Mouse (Mus musculus): ENCODE data around the gene Frmd4a.

Frmd4a gene

DNA sequence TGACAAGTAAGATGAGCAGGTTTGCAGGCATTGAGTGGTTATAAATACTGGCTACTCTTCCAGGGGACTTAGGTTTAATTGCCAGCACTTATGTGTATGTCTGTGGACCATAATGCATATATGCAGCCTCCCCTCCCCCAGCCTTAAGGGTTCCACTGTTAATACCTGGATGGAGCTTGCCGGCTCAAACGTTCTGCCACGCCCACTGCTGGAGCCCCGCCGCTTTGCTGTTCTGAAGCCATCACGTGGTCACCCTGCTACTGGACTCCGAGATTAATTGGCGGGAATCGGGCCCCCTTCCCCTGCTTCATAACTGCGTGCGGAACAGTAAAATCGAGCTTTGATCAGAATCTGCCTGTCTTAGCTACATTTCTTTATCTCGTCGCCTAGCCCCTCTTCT, 495.1 kb downstream of the Frmd4a start:
- intact Hi-C loops (cut with DNase I), result no loop called here

- intact Hi-C loops (cut with DNase I), result loop anchor here (5.0 kb wide), 1 partner anchor 41 kb away; no protein-coding TSS in a partner anchor
Measured at GRCm38 (mm10) chr2:4515910-4516309, 498.4 kb downstream of the Frmd4a start.

DNA sequence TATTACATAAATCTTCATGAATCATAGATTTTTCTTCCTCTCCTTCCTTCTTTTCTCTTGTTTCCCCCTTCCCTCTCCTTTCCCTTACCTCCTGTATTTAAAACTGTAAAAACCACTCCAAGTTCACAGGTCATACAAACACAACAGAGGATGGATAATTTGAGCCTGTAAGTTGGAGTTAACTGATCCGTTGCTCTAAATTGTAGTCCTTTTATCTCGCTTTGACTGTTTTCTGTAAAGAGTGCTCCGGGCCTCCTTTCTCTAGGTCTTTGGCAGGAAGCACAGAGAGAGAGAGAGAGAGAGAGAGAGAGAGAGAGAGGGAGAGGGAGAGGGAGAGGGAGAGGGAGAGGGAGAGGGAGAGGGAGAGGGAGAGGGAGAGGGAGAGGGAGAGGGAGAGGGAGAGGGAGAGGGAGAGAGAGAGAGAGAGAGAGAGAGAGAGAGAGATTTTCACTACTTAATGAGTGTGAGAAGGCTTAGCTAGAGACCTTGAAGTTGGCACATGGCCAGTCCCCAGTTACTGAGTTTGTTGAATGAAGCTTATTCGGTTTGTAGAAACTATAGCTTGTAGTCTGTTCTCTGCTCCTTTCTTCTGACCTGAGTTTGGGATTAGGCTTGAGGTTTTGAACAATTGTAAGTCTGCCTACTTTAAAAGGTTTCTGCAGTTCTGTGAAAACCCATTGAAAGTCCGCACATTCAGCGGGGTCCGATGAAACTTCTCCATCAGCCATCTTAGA, 499.5 kb downstream of the Frmd4a start:
- intact Hi-C loops (cut with DNase I), result loop anchor here (5.0 kb wide), 1 partner anchor 40 kb away; no protein-coding TSS in a partner anchor

DNA sequence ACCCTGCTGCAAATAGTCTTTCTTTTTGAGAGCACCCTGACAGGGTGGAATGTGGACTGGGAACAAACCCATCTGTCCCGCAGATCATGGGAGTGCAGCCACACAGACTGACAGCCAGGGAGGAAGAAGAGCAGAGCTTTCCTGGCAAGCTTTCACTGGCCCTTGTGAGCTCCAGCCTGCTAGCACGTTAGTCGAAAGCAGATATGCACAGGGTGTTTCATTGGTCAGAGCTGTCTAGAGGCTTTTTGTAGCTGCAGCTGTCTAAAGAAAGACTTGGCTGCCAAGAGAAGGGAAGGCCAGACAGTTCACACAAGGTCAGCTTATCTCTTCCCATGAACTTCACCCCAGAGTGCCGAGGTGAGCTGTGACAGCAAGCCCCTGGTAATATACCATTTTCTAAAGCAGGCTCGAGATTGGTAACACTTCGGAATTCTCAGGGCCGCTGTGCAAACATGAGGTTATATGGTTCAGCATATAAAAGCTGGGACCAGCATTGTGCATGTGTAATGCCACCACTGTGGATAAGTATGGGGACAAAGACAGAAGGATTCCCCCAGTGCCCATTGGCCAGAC, 500.1 kb downstream of the Frmd4a start:
- intact Hi-C loops (cut with DNase I), result loop anchor here (5.0 kb wide), 1 partner anchor 40 kb away; no protein-coding TSS in a partner anchor

DNA sequence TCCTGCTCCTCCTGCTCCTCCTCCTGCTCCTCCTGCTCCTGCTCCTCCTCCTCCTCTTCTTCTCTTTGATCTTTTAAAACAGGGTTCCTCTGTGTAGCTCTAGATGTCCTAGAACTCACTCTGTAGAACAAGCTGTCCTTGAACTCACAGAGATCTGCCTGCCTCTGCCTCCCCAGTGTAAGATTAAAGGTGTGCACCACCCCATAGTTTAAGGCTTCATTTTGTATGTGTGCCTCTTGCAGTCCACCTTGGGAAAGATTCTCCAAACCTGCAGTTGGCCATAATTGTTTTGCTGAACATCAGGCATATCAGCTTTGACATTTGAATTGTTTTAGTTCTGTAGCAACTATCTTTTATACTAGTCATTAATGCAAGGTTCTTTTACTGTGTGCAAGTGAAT, 501.0 kb downstream of the Frmd4a start:
- intact Hi-C loops (cut with DNase I), result loop anchor here (5.0 kb wide), 1 partner anchor 39 kb away; no protein-coding TSS in a partner anchor

DNA sequence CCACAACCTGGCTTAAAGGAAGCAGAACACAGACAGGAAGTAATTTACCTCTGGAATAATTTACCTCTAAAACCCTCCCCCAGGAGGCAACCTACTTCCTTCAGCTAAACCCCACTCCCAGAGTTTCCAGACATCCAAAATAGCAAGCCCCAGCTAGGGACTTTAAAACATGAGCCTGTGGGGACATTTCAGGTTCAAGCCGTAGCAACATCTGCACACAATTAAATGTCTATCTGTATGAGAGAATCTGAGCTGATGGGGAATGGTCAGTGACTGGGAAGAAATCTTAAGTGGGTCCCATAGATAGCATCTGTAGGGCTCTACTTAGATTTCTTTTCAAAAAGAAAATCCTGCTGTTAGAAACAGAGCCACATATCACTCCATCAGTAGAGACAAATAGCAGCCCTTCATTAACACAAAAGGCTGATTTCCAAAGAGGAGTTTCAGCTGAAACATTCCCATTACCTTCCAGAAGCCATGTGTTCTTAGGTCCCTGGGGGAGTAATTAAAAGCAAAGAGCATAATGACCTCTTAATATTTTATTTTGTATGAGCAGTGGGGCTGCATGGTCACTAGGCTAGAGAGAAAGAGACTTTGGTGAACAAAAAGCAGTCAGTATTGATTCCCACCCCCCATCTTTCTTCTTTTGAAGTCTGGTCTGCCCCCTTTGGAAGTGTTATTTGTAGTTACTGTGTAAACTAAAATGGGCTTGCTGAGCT, 505.4 kb downstream of the Frmd4a start:
- intact Hi-C loops (cut with DNase I), result no loop called here

GRCm38 (mm10) chr2:4527094-4527493, 509.6 kb downstream of the Frmd4a start:
- intact Hi-C loops (cut with DNase I), result no loop called here

GRCm38 (mm10) chr2:4529254-4529729, 511.8 kb downstream of the Frmd4a start:
- intact Hi-C loops (cut with DNase I), result no loop called here

DNA sequence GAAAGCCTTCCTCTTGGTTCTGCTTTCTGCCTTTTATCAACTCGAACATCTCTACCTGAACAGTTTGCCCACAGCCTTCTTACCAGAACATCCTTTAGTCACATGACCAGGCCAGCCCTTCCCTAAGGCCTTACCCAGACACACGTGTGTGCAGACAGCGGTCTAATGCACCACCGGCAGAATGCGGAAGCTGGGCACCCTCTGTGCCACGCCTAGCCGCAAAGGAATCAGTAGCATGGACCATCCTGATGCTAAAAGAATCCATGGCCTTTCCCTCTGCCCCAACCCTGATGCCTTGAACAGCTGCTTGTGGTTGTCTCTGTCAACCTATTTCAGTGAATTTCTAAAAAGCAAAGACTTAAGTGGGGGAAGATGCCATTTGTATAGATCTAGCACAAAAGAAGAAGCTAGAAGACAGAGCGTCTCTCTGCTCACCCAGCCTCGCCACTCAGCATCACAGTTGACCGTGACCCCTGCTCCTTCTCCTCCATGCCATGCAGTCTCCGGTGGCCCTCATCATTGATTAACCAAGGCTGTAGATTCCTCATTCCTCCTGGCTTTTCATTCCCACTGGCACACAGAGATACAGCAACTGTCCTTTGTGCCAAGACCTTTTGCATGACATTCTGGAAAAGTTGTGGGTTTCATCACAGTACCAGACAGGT, 514.1 kb downstream of the Frmd4a start:
- intact Hi-C loops (cut with DNase I), result no loop called here

DNA sequence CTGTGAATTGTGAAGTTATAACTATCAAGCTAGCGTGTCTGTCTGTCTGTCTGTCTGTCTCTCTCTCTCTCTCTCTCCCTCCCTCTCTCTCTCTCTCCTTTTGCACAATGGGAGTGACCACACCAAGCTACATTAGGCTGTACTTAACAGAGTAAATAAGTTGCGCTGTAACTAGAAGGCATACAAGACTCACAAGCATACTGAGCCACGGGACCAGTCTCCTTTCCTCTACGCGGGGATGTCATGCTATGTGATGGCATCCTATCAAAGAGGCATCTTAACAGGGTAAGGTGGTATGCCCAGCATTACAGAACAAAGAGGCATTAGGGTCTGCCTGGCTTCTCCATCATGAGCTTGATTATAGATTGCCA, 514.7 kb downstream of the Frmd4a start:
- intact Hi-C loops (cut with DNase I), result no loop called here

DNA sequence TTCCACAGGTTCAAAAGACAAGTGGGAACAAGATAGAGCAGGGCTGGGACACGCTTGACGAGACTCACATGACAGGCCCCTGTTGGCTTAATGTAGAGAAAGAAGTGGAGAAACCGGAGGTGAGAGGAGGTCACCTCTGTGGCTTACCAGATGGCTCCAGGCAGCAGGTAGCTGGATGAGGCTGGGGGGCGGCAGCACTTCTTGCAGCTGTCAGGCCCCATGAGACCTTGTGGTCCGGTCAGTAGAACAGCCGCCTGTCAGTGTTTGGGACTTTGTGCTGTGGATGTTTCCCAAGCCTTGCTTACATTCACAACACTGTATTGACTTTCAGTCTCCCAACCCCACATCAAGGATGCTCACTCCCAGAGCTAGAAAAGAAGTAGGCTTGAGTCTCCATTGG, 515.4 kb downstream of the Frmd4a start:
- intact Hi-C loops (cut with DNase I), result no loop called here

DNA sequence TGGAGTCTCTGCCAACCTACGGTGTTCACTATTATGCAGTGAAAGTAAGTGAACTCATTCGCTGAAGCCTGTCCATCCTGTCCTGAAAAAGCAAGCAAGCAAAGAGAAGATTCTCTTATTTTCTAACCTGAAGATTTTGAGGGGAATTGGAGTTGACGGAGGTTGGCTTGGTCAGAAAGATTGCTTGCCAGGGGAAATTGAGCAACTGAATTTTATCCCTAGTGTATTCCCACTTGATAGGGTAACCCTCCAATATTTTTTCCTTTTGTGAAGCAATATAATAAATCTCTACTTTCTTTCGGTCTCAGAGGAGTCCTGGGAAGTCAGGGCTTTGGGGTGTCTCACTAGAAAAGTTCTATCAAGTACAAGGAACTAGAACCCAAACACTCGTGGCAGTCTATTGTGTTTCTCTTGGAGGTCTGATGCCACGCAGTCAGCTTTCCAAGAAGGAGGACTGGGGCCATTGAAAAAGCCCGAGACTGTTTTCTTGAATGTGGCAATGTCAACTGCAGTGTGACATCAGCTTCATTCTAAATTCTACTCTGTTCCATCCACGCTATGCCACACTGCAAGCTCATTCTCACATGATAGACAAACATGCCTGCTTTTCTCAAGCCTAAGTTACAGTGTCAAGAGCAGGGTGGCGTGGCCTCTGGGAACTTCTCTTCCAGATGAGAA, 517.8 kb downstream of the Frmd4a start:
- intact Hi-C loops (cut with DNase I), result no loop called here

- intact Hi-C loops (cut with DNase I), result no loop called here
Measured at GRCm38 (mm10) chr2:4541330-4541729, 523.8 kb downstream of the Frmd4a start.

GRCm38 (mm10) chr2:4541844-4542628, 524.5 kb downstream of the Frmd4a start:
- intact Hi-C loops (cut with DNase I), result no loop called here

DNA sequence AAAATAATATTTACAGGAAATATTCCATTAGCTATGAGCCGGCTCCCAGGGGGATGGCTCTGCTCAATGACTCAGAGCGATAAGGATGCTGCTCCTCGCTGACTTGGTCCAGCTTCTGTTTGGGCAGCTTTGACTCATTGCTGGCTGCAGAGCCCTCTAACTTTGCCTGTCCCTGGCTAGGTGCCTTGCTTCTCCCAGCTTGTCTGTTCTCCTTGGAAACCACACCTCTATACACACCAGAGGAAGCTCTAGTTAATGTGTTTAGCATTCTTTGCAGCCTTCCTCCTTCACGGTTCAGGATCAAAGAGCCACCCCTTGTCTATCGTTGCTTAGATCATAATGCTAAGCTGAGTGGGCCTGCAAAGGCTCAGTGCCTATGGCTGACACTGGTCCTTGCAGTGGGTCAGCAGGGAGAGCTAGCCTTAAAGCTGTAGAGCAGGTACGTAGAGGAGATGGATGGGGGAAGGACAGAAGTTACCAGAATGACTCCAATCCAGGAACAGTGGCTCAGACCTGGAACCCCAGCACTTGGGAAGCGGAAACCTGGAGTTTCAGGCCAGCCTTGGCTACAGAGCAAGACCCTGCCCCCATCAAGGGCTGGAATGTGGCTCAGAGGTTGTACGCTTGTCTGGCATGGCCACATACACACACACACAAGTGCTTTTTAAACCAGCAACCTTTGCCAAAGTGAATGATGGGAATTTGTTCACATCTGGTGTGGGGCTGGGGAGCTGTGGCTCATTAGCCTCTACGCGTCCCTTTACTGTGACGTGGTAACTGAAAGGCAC, 525.3 kb downstream of the Frmd4a start:
- intact Hi-C loops (cut with DNase I), result no loop called here

DNA sequence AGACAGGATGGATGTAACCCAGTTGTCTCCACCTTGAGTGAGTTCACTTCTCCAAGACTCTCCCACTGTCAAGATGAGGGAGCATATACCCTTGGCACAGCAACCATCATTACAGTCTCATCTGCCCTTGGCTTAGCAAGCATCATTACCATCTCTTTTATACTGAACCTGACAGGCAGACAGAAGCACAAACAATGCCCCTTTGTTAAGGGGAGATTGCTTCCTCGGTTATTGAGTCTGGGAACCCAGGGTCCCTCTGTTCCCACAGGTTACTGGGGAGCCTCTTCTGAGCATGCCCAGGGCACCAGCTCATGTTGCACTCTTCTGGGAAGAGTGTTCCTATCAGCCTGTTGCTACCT, 525.9 kb downstream of the Frmd4a start:
- intact Hi-C loops (cut with DNase I), result no loop called here

GRCm38 (mm10) chr2:4544360-4544759, 526.8 kb downstream of the Frmd4a start:
- intact Hi-C loops (cut with DNase I), result no loop called here

DNA sequence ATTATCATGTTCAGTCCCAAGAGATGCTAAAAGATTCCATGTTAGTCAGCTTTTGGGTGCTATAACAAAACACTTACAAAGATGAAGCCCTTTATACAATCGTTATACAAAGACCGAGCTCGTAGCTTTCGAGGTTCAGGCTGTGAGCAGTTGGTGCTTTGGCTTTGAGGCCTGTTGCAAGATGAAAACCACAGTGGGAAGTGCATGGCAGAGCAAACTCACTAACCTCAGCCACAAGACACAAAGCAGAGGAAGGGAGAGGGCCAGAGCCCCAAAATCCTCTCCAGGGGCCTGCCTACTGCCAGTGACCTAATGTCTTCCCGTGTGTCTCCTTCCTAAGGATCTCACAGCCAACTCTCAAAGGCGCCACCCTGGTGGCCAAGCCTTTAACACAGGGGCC, 527.7 kb downstream of the Frmd4a start:
- intact Hi-C loops (cut with DNase I), result no loop called here

- intact Hi-C loops (cut with DNase I), result no loop called here
Measured at GRCm38 (mm10) chr2:4547003-4547662, 529.6 kb downstream of the Frmd4a start.
